Mouse (Mus musculus): Measurements from ENCODE around the gene 2310061I04Rik.

DNA sequence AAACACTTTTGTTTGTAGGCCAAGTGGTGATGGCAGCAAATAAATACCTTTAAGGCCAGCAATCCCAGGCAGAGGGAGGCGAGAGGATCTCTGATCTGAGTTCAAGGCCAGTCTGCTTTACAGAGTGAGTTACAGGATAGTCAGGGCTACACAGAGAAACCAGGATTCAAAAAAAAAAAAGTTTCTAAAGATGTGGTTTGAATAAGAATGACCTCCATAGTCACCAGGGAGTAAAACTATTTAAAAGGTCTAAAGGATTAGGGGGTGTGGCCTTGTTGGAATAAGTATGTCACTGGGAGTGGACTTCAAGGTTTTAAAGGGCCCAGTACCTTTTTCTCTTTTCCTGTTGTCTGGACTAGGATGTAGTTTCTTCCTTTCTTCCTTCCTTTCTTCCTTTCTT, 42.7 kb upstream of the 2310061I04Rik start:
- TF ChIP-seq POLR2A (IDR thresholded peaks at IDR 0.05; ENCODE audit: borderline replicate concordance, insufficient read depth, low read length) (no peak), CTCF (IDR thresholded peaks at IDR 0.05; ENCODE audit: borderline replicate concordance, insufficient read depth, low read depth, low read length) (no peak)
